Mouse (Mus musculus): ENCODE data around the gene Sdhd.
A peak's percentile ranks its signal among the peaks of the same experiment; 100 is the strongest.

The Sdhd gene

GRCm38 (mm10) chr9:50586955-50587354 lies 16.7 kb downstream of the Sdhd start:
- no peak for DNase-seq (ENCODE audit: inconsistent ontology term)

GRCm38 (mm10) chr9:50585145-50585818 lies 18.3 kb downstream of the Sdhd start:
- no peak for DNase-seq (ENCODE audit: inconsistent ontology term)

- DNase-seq (ENCODE audit: inconsistent ontology term): no peak
Measured at GRCm38 (mm10) chr9:50580370-50580769, 23.2 kb downstream of the Sdhd start.

GRCm38 (mm10) chr9:50569599-50570525 lies 33.8 kb downstream of the Sdhd start:
- peak; percentile 72 for DNase-seq (ENCODE audit: inconsistent ontology term)

- DNase-seq (ENCODE audit: inconsistent ontology term): no peak
Measured at GRCm38 (mm10) chr9:50567881-50568280, 35.7 kb downstream of the Sdhd start.

GRCm38 (mm10) chr9:50567372-50567771 lies 36.2 kb downstream of the Sdhd start:
- no peak for DNase-seq (ENCODE audit: inconsistent ontology term)

GRCm38 (mm10) chr9:50565940-50566339 lies 37.7 kb downstream of the Sdhd start:
- no peak for DNase-seq (ENCODE audit: inconsistent ontology term)

- peak; percentile 48 for DNase-seq (ENCODE audit: inconsistent ontology term)
Measured at GRCm38 (mm10) chr9:50565173-50565572, 38.4 kb downstream of the Sdhd start.

- no peak for DNase-seq (ENCODE audit: inconsistent ontology term)
Measured at GRCm38 (mm10) chr9:50561918-50562360, 41.7 kb downstream of the Sdhd start.

- DNase-seq (ENCODE audit: inconsistent ontology term): no peak
Measured at GRCm38 (mm10) chr9:50561145-50561917, 42.3 kb downstream of the Sdhd start, which contains the start of gene Tex12. Tex12 (minus strand) TSS chr9:50561325.

GRCm38 (mm10) chr9:50555094-50555446 lies 48.5 kb downstream of the Sdhd start, which contains the start of gene Bco2:
Bco2 (minus strand) TSS chr9:50555181.
- DNase-seq (ENCODE audit: inconsistent ontology term): no peak

- peak; percentile 88 for DNase-seq (ENCODE audit: inconsistent ontology term)
Measured at GRCm38 (mm10) chr9:50554241-50555093, 49.1 kb downstream of the Sdhd start, which contains the start of gene Il18. Il18 (plus strand) TSS chr9:50554827.

- no peak for DNase-seq (ENCODE audit: inconsistent ontology term)
Measured at GRCm38 (mm10) chr9:50553547-50553946, 50.1 kb downstream of the Sdhd start.

- no peak for DNase-seq (ENCODE audit: inconsistent ontology term)
Measured at GRCm38 (mm10) chr9:50552206-50552605, 51.4 kb downstream of the Sdhd start.

- no peak for DNase-seq (ENCODE audit: inconsistent ontology term)
Measured at GRCm38 (mm10) chr9:50548936-50549335, 54.7 kb downstream of the Sdhd start.

GRCm38 (mm10) chr9:50547859-50548478 lies 55.6 kb downstream of the Sdhd start:
- DNase-seq (ENCODE audit: inconsistent ontology term): no peak

All from Muller cell, postnatal 12 days (primary cell).